Mouse (Mus musculus) heart, embryonic 13.5 days (tissue): ENCODE measurements around the gene Fam83b. TPM values are rescaled to one million over a fixed set of nuclear protein-coding genes. Genes with fewer than 3 reads are reported as not detected.

Experiments
- ATAC-seq: fragments of 200-750 bp; cut with Nextera tagmentation; 2 replicates; pipeline ENCODE4 v1.8.0; 2017; ENCODE audit warnings: moderate TSS enrichment; ENCODE audit not compliant: insufficient number of reproducible peaks, low FRiP score, low TSS enrichment; ENCODE audit errors: extremely low read depth
- H3K27ac ChIP-seq: fragments of 300-500 bp; sonication (generic); replicated peaks from 2 replicates; pipeline ENCODE4 v1.5.1; 2015; ENCODE audit warnings: moderate library complexity, mild to moderate bottlenecking, inconsistent platforms
- H3K27me3 ChIP-seq: fragments of 300-500 bp; sonication (generic); replicated peaks from 2 replicates; pipeline ENCODE4 v1.6.1; 2015; ENCODE audit warnings: mild to moderate bottlenecking, inconsistent platforms
- H3K36me3 ChIP-seq: fragments of 300-500 bp; sonication (generic); 2 replicates; pipeline ENCODE4 v1.6.1; 2015; ENCODE audit warnings: mild to moderate bottlenecking, inconsistent platforms
- H3K4me1 ChIP-seq: fragments of 300-500 bp; sonication (generic); 2 replicates; pipeline ENCODE4 v1.6.1; 2015; ENCODE audit warnings: inconsistent platforms
- H3K4me2 ChIP-seq: fragments of 300-500 bp; sonication (generic); 2 replicates; pipeline ENCODE4 v1.6.1; 2015; ENCODE audit warnings: inconsistent platforms, mild to moderate bottlenecking, moderate library complexity
- H3K4me3 ChIP-seq: fragments of 300-500 bp; sonication (generic); 2 replicates; pipeline ENCODE4 v1.5.1; 2015; ENCODE audit warnings: moderate library complexity, mild to moderate bottlenecking, inconsistent platforms
- H3K9ac ChIP-seq: fragments of 300-500 bp; sonication (generic); 2 replicates; pipeline ENCODE4 v1.6.1; 2015; ENCODE audit warnings: inconsistent platforms, mild to moderate bottlenecking, moderate library complexity
- H3K9me3 ChIP-seq: fragments of 300-500 bp; sonication (generic); 2 replicates; pipeline ENCODE4 v1.6.1; 2016; ENCODE audit warnings: inconsistent platforms
- WGBS: fragments of 180-500 bp; shearing (Covaris S2); methylation state at CpG from one replicate; pipeline ENCODE4 v1.1.7; 2015; ENCODE audit warnings: mixed read lengths; 5-methylcytosine and 5-hydroxymethylcytosine counted together
- polyA plus RNA-seq: library from polyadenylated mRNA; unstranded; fragments of >200 nt; fragmentation: Nextera tagmentation; extraction: Ambion mirVana; gene quantifications from 2 replicates; pipeline ENCODE4 v1.2.1, GENCODE M21; 2015

Gene Fam83b
- polyA plus RNA-seq, 1 experiment from 2014 or later = 0.52 TPM

GRCm38 (mm10) chr9:76562794-76563193 lies 4.1 kb downstream of the Fam83b start:
- Histone ChIP-seq H3K27me3 (peaks cover 1% of the 10 kb centered on the region; the same call in 1 of the 2 replicates), H3K4me1 (no peaks in the 10 kb centered on the region; the same call in 1 of the 2 replicates), H3K9me3 (no peaks in the 10 kb centered on the region), H3K36me3 (no peaks in the 10 kb centered on the region), H3K4me2 (no peak overlapping the region), H3K9ac (no peak overlapping the region), H3K4me3 (no peak overlapping the region), H3K27ac (no peak overlapping the region)
- WGBS = 51% methylated on average over 6 of the region's 6 CpGs
- no peak for ATAC-seq

GRCm38 (mm10) chr9:76559240-76559639 lies 7.7 kb downstream of the Fam83b start:
- no peaks in the 10 kb centered on the region for H3K27me3 ChIP-seq
- no peaks in the 10 kb centered on the region for H3K36me3 ChIP-seq
- H3K4me3 ChIP-seq = no peak overlapping the region
- H3K4me1 ChIP-seq = no peaks in the 10 kb centered on the region; the same call in 1 of the 2 replicates
- 59% methylated on average over 2 of the region's 2 CpGs for WGBS
- no peak for ATAC-seq
- no peak overlapping the region for H3K4me2 ChIP-seq
- no peaks in the 10 kb centered on the region for H3K9me3 ChIP-seq
- H3K27ac ChIP-seq = no peak overlapping the region
- no peak overlapping the region for H3K9ac ChIP-seq

- Histone ChIP-seq H3K36me3 (no peaks in the 10 kb centered on the region), H3K4me2 (no peak overlapping the region), H3K4me1 (no peaks in the 10 kb centered on the region), H3K9ac (no peak overlapping the region), H3K4me3 (no peak overlapping the region), H3K9me3 (no peaks in the 10 kb centered on the region), H3K27me3 (no peaks in the 10 kb centered on the region), H3K27ac (no peak overlapping the region)
- 41% methylated on average over 2 of the region's 2 CpGs for WGBS
- ATAC-seq = no peak
These were observed 13.2 kb downstream of the Fam83b start for GRCm38 (mm10) chr9:76553758-76554157.

- WGBS = 51% methylated on average over 1 of the region's 1 CpGs
- Histone ChIP-seq H3K4me2 (no peak overlapping the region), H3K27ac (no peak overlapping the region), H3K9me3 (no peaks in the 10 kb centered on the region), H3K9ac (no peak overlapping the region), H3K27me3 (no peaks in the 10 kb centered on the region), H3K4me1 (no peaks in the 10 kb centered on the region), H3K4me3 (no peak overlapping the region), H3K36me3 (no peaks in the 10 kb centered on the region)
- no peak for ATAC-seq
These were observed 13.8 kb downstream of the Fam83b start for GRCm38 (mm10) chr9:76553115-76553514.

DNA sequence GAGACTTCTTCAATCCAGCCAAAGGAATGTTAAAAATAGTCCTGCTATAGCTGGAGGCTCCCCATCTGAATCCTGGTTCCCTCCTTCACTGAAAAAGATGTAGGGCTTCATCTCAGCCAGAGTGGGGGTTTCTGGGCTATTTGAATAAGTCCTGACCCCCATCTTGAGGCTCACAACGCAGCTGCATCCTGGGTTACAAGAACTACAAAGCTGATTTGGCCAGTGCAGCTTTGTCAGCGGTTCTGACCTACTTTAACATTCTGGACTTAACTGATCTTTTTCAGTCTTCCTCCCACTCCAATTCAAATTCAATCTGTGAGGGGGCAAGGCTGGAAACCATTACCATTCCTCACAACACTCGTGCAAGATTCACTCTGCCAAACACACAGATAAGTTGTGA lies 20.2 kb downstream of the Fam83b start:
- no peak overlapping the region for H3K4me2 ChIP-seq
- H3K4me1 ChIP-seq = peaks cover 12% of the 10 kb centered on the region
- no peaks in the 10 kb centered on the region for H3K9me3 ChIP-seq
- H3K27ac ChIP-seq = no peak overlapping the region
- H3K9ac ChIP-seq = no peak overlapping the region
- no peak overlapping the region for H3K4me3 ChIP-seq
- no peaks in the 10 kb centered on the region for H3K36me3 ChIP-seq
- no peaks in the 10 kb centered on the region for H3K27me3 ChIP-seq
- 47% methylated on average over 3 of the region's 3 CpGs for WGBS
- ATAC-seq = no peak

DNA sequence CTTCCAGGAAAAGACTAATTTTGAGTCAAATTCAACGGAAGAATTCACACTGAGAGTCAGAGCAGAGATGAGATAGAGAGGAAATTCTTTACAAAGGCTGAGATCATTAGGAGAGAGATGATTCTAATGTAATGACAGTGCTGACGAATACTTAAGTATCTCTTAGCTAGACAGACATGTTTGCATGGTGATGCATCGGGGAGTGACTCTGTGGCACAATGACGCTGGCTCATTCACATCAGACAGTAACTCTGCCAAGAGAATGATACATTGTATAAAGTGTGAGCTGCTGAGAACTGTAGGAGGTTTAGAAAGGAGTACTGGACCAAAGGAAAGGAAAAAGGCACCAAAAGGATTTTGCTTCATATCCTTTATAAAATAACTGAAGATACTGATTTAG lies 26.2 kb downstream of the Fam83b start:
- Histone ChIP-seq H3K9me3 (no peaks in the 10 kb centered on the region), H3K36me3 (no peaks in the 10 kb centered on the region), H3K4me1 (peaks cover 1% of the 10 kb centered on the region; the same call in 1 of the 2 replicates), H3K27ac (no peak overlapping the region), H3K27me3 (no peaks in the 10 kb centered on the region), H3K9ac (no peak overlapping the region), H3K4me2 (no peak overlapping the region), H3K4me3 (no peak overlapping the region)
- 58% methylated on average over 4 of the region's 4 CpGs for WGBS
- ATAC-seq = no peak

- H3K4me2 ChIP-seq = no peak overlapping the region
- no peaks in the 10 kb centered on the region for H3K4me1 ChIP-seq
- no peak overlapping the region for H3K4me3 ChIP-seq
- H3K36me3 ChIP-seq = no peaks in the 10 kb centered on the region
- WGBS = 67% methylated on average over 6 of the region's 7 CpGs
- no peaks in the 10 kb centered on the region for H3K9me3 ChIP-seq
- no peaks in the 10 kb centered on the region for H3K27me3 ChIP-seq
- H3K27ac ChIP-seq = no peak overlapping the region
- H3K9ac ChIP-seq = no peak overlapping the region
- no peak for ATAC-seq
These were observed 26.8 kb downstream of the Fam83b start for GRCm38 (mm10) chr9:76539953-76540621.

DNA sequence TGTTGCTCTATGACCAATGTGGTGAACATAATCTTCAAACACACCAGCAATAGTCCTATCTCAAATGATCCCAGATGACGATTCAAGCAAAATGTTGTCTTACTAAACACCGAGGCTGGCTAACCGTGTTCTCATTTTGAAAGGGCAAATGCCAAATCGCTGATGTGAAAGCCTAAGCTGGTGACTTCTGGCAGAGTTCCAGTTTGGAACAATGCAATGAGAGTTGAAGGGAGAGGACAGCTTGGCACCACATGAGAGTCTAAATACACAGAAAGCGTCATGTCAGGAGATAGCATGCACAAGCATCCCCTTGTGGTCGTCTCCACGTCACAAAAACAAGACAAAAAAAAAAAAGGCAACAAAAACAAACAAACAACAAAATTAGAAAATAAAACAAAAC lies 27.6 kb downstream of the Fam83b start:
- Histone ChIP-seq H3K27ac (no peak overlapping the region), H3K9ac (no peak overlapping the region), H3K36me3 (no peaks in the 10 kb centered on the region), H3K4me3 (no peak overlapping the region), H3K4me1 (no peaks in the 10 kb centered on the region), H3K27me3 (no peaks in the 10 kb centered on the region), H3K4me2 (no peak overlapping the region), H3K9me3 (no peaks in the 10 kb centered on the region)
- no peak for ATAC-seq
- 52% methylated on average over 7 of the region's 7 CpGs for WGBS

GRCm38 (mm10) chr9:76536032-76536431 lies 30.9 kb downstream of the Fam83b start:
- Histone ChIP-seq H3K36me3 (no peaks in the 10 kb centered on the region), H3K9ac (no peak overlapping the region), H3K27me3 (no peaks in the 10 kb centered on the region), H3K4me1 (no peaks in the 10 kb centered on the region), H3K9me3 (no peaks in the 10 kb centered on the region), H3K4me3 (no peak overlapping the region), H3K4me2 (no peak overlapping the region), H3K27ac (no peak overlapping the region)
- no peak for ATAC-seq
- 83% methylated on average over 9 of the region's 9 CpGs for WGBS

DNA sequence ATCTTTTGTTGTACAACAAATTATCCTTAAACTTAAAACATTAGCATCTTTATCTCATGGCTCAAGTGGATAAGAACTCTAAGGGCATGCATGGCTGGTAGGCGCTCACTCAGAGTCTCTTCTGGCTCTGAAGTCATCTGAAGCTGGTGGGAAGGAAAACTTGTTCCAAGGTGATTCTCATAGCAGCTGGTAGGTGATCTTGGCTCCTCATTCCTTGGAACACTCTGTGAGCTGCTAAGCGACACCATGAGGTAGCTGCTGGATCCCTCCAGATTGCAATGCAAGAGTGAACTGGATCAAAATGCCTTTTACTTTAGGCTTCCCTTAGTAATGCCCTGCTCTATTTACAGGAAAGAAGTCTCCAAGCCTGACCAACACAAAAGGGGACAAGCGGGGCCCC lies 34.5 kb downstream of the Fam83b start:
- 85% methylated on average over 3 of the region's 3 CpGs for WGBS
- Histone ChIP-seq H3K27ac (no peak overlapping the region), H3K36me3 (no peaks in the 10 kb centered on the region), H3K9me3 (no peaks in the 10 kb centered on the region), H3K4me3 (no peak overlapping the region), H3K27me3 (no peaks in the 10 kb centered on the region), H3K4me1 (no peaks in the 10 kb centered on the region), H3K4me2 (no peak overlapping the region), H3K9ac (no peak overlapping the region)
- ATAC-seq = no peak

DNA sequence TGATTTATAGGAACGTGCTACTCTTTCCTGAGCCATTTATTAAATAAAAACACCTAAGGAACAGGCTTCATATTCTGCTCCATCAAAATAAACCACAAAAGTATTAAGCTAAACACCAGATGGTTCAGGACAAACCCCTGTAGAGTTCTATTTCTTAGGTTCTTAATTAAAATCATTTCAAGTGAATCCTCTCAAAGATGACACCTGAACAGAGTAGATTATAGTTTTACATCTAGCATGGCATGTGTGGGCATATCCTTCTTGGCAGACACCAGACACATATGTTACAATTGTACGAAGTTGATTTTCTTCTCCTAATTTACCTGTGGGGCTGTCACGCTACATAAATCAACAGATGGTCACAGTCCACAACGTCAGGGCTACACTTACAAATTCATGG lies 35.5 kb downstream of the Fam83b start:
- no peaks in the 10 kb centered on the region for H3K36me3 ChIP-seq
- H3K27me3 ChIP-seq = no peaks in the 10 kb centered on the region
- H3K4me1 ChIP-seq = no peaks in the 10 kb centered on the region
- no peak overlapping the region for H3K27ac ChIP-seq
- no peaks in the 10 kb centered on the region for H3K9me3 ChIP-seq
- WGBS = 77% methylated on average over 4 of the region's 4 CpGs
- no peak overlapping the region for H3K4me3 ChIP-seq
- H3K9ac ChIP-seq = no peak overlapping the region
- H3K4me2 ChIP-seq = no peak overlapping the region
- ATAC-seq = no peak

DNA sequence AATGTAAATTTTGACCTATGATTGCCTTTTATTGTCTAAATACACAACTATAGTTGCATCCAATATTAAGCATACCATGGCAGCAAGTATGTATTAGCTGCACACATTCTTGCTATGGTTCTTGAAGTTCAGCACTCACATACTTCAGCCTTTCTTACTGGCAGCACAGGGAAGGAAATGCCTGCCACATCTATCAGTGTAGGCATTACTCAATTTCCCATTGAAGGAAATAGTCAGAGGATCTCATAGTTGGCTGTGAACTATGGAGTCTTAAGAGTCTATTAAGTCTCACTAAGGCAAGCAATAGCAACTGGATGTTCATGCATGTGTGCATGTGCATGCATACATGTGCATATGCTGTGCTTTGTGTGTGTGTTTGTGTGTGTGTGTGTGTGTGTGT lies 41.3 kb downstream of the Fam83b start:
- no peaks in the 10 kb centered on the region for H3K9me3 ChIP-seq

More for the DNA sequence above, 41.3 kb downstream of the Fam83b start:
- Histone ChIP-seq H3K4me3 (no peak overlapping the region), H3K36me3 (no peaks in the 10 kb centered on the region), H3K9ac (no peak overlapping the region), H3K27ac (no peak overlapping the region), H3K4me1 (peaks cover 8% of the 10 kb centered on the region; the same call in 1 of the 2 replicates), H3K27me3 (no peaks in the 10 kb centered on the region), H3K4me2 (no peak overlapping the region)
- no peak for ATAC-seq
